Mouse (Mus musculus) left cerebral cortex, adult 6 months (tissue): ENCODE measurements around the gene Cat. TPM values are rescaled to one million over a fixed set of nuclear protein-coding genes. Genes with fewer than 3 reads are reported as not detected.

ENCODE experiments used
- long read RNA-seq, 2 experiments: library from polyadenylated mRNA; unstranded; transcript quantifications; one replicate each; pipeline ENCODE4 v2.0.0; 2019 to 2020
- polyA plus RNA-seq: library from polyadenylated mRNA; unstranded; fragments of <200 nt; fragmentation: Nextera tagmentation; gene quantifications from 2 replicates; pipeline ENCODE4 v1.2.3, GENCODE M21; 2021

Gene Cat
- 40.2 and 43.1 TPM in 2 replicates for polyA plus RNA-seq
- long read RNA-seq, experiment 1, transcript Cat-201 (13 exons, 2,613 nt), result major isoform, 197 of 214 reads
- long read RNA-seq, experiment 1, partial matches to known transcripts, result 10 of 214 reads
- long read RNA-seq, experiment 1, other reads (novel, unspliced or antisense), result 7 of 214 reads
- long read RNA-seq, experiment 2, transcript Cat-201 (13 exons, 2,613 nt), result major isoform, 40 of 57 reads
- long read RNA-seq, experiment 2, partial matches to known transcripts, result 6 of 57 reads
- long read RNA-seq, experiment 2, other reads (novel, unspliced or antisense), result 11 of 57 reads

DNA sequence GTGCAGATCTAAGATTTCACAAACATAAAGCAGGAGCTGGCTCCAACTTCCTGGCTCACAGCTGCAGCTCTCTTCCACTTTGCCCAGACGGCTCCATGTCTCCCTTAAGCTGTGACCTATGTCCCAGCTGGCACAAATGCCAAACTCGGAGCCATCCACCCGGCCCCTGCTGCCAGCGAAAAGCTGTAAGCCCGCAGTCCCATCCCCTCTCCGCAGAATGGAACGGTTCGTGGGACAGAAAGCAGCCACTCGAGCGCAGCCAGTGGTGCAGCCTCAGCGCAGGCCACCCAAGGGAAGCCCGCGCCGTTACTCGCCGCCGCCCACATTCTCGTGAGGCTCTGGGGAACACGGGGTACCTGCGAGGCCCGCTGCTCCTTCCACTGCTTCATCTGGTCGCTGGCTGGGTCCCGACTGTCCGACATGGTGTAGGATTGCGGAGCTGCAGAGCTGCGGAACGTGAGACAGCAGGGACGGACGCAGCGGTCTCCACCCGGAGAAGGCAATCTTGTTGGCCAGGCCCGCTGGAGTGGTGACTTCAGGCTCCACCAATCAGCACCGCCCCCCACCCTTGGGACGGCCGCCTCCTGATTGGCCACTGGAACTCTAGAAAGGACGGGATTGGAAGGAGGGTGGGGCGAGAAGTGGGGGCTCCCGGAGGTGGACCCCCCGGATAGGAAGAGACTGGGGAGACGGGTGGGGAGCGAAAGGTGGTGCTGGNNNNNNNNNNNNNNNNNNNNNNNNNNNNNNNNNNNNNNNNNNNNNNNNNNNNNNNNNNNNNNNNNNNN lies at the start of gene Cat:
TSS of gene Cat (minus strand) at position 544 of the 785 bp plus-strand sequence.

GRCm38 (mm10) chr2:103411348-103411747 lies 73.6 kb downstream of the Cat start, which contains the start of gene Elf5:
TSS of gene Elf5 (plus strand) at chr2:103411688.

Other genes with a start within 250 kb of the Cat start
- gene Ehf, start 181.9 kb downstream of the Cat start, polyA plus RNA-seq, result not detected in 2 replicates
- 0.20 TPM in 1 of 2 replicates, not detected in the other for gene Elf5, start 73.5 kb downstream of the Cat start, polyA plus RNA-seq
- gene Abtb2, start 81.2 kb upstream of the Cat start, polyA plus RNA-seq, result 3.3 and 3.8 TPM in 2 replicates